Mouse (Mus musculus): Measurements from ENCODE around the gene Srrm4.

GRCm38 (mm10) chr5:116552584-116552983, 39.0 kb downstream of the Srrm4 start:
- TF ChIP-seq GATA1 (IDR thresholded peaks at IDR 0.05; ENCODE audit: low read length), result no peak
- TF ChIP-seq TAL1 (IDR thresholded peaks at IDR 0.05; ENCODE audit: low read length), result no peak
